Mouse (Mus musculus): ENCODE results near the gene Flot2. TPM values are rescaled to one million over a fixed set of nuclear protein-coding genes. Genes with fewer than 3 reads are reported as not detected.
"Not testable (repeated sequence)": the region's sequence is repeated elsewhere in the genome, so short reads cannot be mapped to it uniquely, and the experiment has no call there.

The Flot2 gene
- polyA plus RNA-seq, 1 experiment from 2014 or later, result 86.4 TPM

DNA sequence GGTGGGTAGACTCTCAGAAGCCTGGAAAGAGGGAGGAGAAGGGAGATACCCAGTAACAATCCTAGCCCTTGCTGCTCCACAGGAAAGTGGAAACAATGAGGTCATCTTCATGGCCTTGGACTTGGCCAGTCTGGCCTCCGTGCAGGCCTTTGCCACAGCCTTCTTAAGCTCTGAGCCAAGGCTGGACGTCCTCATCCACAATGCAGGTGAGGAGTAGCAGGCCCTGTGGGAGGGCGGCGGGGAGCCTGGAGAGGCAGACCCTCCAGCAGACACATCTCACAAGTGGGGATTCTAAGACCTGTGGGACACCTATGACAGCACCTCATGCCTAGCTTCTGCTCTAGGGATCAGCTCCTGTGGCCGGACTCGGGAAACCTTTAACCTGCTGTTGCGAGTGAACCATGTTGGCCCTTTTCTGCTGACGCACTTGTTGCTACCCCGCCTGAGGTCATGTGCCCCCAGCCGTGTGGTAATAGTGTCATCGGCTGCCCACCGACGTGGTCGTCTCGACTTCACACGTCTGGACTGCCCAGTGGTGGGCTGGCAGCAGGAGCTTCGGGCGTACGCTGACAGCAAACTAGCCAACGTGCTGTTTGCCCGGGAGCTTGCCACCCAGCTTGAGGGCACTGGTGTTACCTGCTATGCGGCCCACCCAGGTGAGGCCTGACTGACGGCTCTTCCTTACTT, 3.7 kb upstream of the Flot2 start:
- no peaks in the 10 kb centered on the region for H3K9me3 ChIP-seq

DNA sequence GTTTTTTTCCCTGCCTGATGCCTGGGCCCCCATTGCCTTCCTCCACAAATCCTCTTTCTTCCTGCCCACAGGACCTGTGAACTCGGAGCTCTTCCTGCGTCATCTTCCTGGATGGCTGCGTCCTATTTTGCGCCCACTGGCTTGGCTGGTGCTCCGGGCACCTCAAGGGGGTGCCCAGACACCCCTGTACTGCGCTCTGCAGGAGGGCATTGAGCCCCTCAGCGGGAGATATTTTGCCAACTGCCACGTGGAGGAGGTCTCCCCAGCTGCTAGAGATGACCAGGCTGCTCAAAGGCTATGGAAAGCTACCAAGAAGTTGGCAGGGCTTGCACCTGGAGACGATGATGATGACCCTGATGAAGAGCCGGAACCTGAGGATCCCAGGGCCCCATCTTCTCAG, 940 bp upstream of the Flot2 start:
- peaks cover 50% of the 10 kb centered on the region for H3K4me1 ChIP-seq (replicated peaks)
- H3K27ac ChIP-seq, result no peak overlapping the region
- 0 out of 2 replicates have a peak overlapping the region, but pooled peaks have one; percentile 35 for H3K9ac ChIP-seq
- H3K9me3 ChIP-seq, result no peaks in the 10 kb centered on the region
- peaks cover 28% of the 10 kb centered on the region for H3K36me3 ChIP-seq
- WGBS, result 81% methylated on average over 10 of the region's 10 CpGs
- H3K27me3 ChIP-seq, result no peaks in the 10 kb centered on the region
- no peak overlapping the region for H3K4me3 ChIP-seq
- peak overlapping the region; percentile 72; the same call in 1 of the 2 replicates for H3K4me2 ChIP-seq
- ATAC-seq (ENCODE audit: low FRiP score), result no peak

More for the DNA sequence above, 3.7 kb upstream of the Flot2 start:
- 92% methylated on average over 23 of the region's 23 CpGs for WGBS
- H3K4me2 ChIP-seq, result no peak overlapping the region
- peaks cover 51% of the 10 kb centered on the region for H3K4me1 ChIP-seq (replicated peaks)
- peak overlapping the region; percentile 20; the same call in 1 of the 2 replicates for H3K9ac ChIP-seq
- peaks cover 29% of the 10 kb centered on the region for H3K36me3 ChIP-seq
- H3K27me3 ChIP-seq, result no peaks in the 10 kb centered on the region
- no peak for ATAC-seq (ENCODE audit: low FRiP score)
- H3K27ac ChIP-seq, result no peak overlapping the region
- H3K4me3 ChIP-seq, result 0 out of 2 replicates have a peak overlapping the region, but pooled peaks have one; percentile 75

DNA sequence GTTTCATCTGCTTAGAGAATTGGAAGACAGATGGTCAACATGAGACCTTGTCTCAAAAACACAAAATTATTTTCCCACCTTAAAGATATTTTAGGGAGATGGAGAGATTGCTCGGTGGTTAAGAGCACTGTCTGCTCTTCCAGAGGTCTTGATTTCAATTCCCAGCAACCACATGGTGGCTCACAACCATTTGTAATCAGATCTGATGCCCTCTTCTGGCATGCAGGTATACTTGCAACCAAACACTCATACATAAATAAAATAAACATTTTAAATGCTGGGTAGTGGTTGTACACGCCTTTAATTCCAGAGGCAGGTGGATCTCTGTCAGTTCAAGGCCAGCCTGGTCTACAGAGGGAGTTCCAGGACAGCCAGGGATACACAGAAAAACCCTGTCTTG, 3.1 kb downstream of the Flot2 start:
- ATAC-seq (ENCODE audit: low FRiP score), result no peak
- Histone ChIP-seq H3K9me3 (no peaks in the 10 kb centered on the region), H3K4me1 (replicated peaks) (peaks cover 34% of the 10 kb centered on the region), H3K4me2 (no peak overlapping the region), H3K4me3 (no peak overlapping the region), H3K27me3 (no peaks in the 10 kb centered on the region), H3K27ac (no peak overlapping the region), H3K9ac (no peak overlapping the region), H3K36me3 (peaks cover 26% of the 10 kb centered on the region)
- 55% methylated on average over 2 of the region's 2 CpGs for WGBS

DNA sequence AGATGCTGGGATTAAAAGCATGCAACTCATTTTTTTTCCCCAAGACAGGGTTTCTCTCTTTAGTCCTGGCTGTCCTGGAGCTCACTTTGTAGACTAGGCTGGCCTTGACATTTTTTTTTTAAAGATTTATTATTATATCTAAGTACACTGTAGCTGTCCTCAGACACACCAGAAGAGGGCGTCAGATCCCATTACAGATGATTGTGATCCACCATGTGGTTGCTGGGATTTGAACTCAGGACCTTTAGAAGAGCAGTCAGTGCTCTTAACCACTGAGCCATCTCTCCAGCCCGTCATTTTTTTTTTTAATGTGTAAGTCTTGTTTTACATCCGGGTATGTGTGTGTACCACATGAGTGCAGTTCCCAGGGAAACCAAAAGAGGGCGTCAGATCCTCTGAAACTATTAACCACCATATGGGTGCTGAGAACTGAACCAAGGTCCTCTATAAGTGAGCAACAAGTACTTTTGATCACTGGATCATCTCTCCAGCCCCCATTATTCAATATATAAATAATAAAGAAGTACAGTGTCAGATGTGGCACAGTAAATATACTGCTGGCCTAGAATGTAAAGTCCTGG, 4.6 kb downstream of the Flot2 start:
- not testable (repeated sequence) for ATAC-seq (ENCODE audit: low FRiP score); H3K27me3 ChIP-seq; H3K27ac ChIP-seq; H3K9ac ChIP-seq; H3K4me3 ChIP-seq; H3K9me3 ChIP-seq; H3K4me2 ChIP-seq
- 98% methylated on average over 4 of the region's 4 CpGs for WGBS
- Histone ChIP-seq H3K36me3 (peaks cover 24% of the 10 kb centered on the region), H3K4me1 (replicated peaks) (peaks cover 26% of the 10 kb centered on the region)

DNA sequence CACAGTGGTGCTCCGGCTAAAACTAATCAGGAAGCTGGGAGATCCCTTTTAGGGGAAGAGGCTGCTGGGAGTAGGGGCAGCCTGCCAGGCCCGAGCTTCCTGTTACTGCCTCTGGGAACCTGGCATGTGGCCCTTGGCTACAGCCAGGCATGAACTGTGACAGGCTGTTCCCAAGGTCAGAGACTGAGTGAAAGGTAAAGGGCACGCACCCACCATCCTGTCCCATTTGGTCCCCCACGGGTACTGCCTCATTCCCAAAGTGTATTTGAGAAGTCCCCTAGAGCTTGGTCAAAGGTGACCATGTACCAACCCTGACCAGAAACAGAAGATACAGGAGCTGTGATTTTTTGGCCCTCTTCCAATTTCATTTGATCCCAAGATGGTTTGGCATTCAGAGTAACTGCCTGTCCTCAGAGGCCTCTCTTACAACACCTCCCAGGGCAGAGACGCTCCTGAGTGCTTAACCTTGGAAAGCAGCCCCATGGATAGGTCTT, 7.1 kb downstream of the Flot2 start:
- Histone ChIP-seq H3K4me1 (replicated peaks) (peaks cover 9% of the 10 kb centered on the region), H3K9ac (no peak overlapping the region), H3K36me3 (peaks cover 29% of the 10 kb centered on the region), H3K27ac (0 out of 2 replicates have a peak overlapping the region, but pooled peaks have one; percentile 30), H3K27me3 (no peaks in the 10 kb centered on the region), H3K4me2 (no peak overlapping the region), H3K9me3 (no peaks in the 10 kb centered on the region), H3K4me3 (no peak overlapping the region)
- ATAC-seq (ENCODE audit: low FRiP score), result no peak
- 79% methylated on average over 5 of the region's 5 CpGs for WGBS

DNA sequence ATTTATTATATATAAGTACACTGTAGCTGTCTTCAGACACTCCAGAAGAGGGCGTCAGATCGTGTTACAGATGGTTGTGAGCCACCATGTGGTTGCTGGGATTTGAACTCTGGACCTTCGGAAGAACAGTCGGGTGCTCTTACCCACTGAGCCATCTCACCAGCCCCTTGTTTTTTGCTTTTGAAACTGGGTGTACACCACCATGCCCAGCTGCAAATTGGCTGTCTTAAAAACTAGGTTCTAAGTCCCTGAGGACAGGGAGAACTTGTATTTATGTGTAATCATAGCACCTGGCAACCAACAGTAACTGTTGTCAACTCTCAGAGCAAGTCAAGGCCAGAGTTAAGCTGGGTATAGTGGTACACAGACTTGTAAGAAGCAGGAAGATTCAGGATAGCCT, 10.9 kb downstream of the Flot2 start:
- not testable (repeated sequence) for H3K9ac ChIP-seq; ATAC-seq (ENCODE audit: low FRiP score); H3K4me3 ChIP-seq; H3K27me3 ChIP-seq; H3K9me3 ChIP-seq; H3K4me1 ChIP-seq (replicated peaks); H3K27ac ChIP-seq; H3K4me2 ChIP-seq
- H3K36me3 ChIP-seq, result peaks cover 51% of the 10 kb centered on the region
- 95% methylated on average over 4 of the region's 4 CpGs for WGBS

DNA sequence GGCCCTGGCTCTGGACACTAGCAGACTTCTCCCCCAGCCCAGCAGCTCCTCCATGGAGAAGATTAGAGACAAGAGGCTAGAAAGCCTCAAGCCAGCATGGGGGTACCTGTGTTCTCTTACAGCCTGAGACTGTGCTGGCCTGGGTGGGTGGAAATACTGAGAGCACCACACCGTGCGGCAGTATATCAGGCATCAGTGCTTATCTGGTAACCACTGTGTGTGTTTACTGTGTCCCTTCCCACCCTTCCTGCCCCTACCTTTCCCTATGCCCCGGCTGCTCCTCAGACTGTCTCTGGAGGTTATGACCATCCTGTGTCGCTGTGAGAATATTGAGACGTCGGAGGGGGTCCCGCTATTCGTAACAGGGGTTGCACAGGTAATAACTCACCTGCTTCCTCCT, 15.3 kb downstream of the Flot2 start:
- Histone ChIP-seq H3K9ac (0 out of 2 replicates have a peak overlapping the region, but pooled peaks have one; percentile 19), H3K9me3 (no peaks in the 10 kb centered on the region), H3K27me3 (no peaks in the 10 kb centered on the region), H3K4me3 (no peak overlapping the region), H3K4me2 (no peak overlapping the region), H3K4me1 (replicated peaks) (no peaks in the 10 kb centered on the region), H3K27ac (no peak overlapping the region), H3K36me3 (peaks cover 85% of the 10 kb centered on the region)
- 94% methylated on average over 8 of the region's 8 CpGs for WGBS
- ATAC-seq (ENCODE audit: low FRiP score), result no peak

DNA sequence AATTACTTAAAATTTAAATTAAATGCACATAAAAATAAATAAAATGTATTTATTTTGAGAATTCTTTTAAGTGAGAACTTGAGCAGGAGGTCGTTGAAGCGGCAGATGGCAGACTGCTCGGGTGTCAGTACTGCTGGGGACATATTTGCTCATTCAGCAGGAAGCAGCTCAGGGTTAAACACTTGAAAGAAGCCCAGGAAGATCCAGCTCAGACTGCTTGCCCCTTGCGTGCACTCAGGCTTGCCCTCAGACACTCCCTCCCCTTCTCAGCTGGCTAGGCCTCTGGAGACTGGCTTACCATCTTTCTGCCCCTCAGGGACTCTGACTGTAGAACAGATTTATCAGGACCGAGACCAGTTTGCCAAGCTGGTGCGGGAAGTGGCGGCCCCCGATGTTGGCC, 19.2 kb downstream of the Flot2 start:
- Histone ChIP-seq H3K27me3 (no peaks in the 10 kb centered on the region), H3K9me3 (no peaks in the 10 kb centered on the region), H3K27ac (no peak overlapping the region), H3K9ac (no peak overlapping the region; the same call in 1 of the 2 replicates), H3K36me3 (peaks cover 84% of the 10 kb centered on the region), H3K4me2 (no peak overlapping the region), H3K4me1 (replicated peaks) (0 out of 2 replicates have a peak, but pooled peaks cover 5% of the 10 kb centered on the region), H3K4me3 (no peak overlapping the region)
- no peak for ATAC-seq (ENCODE audit: low FRiP score)
- 89% methylated on average over 8 of the region's 8 CpGs for WGBS

DNA sequence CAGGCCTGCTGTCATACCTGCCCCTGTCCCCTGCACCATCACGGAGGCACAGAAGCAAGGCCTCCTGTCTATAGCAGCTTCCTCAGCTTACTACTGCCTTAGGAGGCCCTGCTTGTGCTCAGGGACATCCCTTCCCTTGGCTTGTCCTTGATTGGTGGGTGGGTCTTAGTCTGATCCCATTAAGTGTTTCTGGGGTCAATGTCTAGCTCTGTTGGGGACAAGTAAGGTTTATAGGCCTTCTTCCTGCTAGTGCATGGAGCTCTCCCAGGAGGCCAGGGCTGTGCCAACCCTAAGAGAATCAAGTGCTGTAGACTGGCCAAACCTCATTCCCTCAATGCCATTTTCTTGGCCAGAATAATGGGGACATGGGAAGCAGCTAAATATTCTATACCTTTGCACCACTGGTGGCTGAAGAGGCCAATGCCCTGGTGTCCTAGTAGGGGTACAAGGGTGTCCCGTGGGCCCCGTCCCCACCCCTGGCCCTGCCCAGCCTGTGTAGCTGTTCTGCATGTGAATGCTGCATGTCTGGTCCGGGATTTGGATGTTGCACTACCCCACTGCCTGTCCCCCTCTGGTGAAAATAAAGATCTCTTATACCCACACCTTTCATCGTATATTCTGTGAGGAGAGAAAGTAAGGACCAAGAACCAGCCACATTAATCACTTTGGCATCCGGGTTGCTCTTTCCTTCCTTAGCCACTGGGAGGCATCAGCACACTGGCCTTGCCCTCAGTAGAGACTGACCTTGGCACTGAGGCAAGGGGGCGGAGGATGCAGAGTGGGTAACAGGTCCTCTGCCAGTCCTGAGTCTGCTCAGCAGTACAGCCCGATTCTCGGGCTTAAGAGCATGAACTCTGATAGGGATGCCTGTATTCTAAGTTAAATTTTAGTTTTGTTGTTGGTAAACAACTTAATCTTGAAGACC, 22.4 kb downstream of the Flot2 start:
- H3K9ac ChIP-seq, result no peak overlapping the region; the same call in 1 of the 2 replicates
- H3K4me1 ChIP-seq (replicated peaks), result 0 out of 2 replicates have a peak, but pooled peaks cover 5% of the 10 kb centered on the region
- ATAC-seq (ENCODE audit: low FRiP score), result peak; percentile 76
- peaks cover 56% of the 10 kb centered on the region for H3K36me3 ChIP-seq
- H3K4me2 ChIP-seq, result no peak overlapping the region
- H3K27ac ChIP-seq, result no peak overlapping the region
- WGBS, result 63% methylated on average over 9 of the region's 9 CpGs
- no peaks in the 10 kb centered on the region for H3K9me3 ChIP-seq
- H3K4me3 ChIP-seq, result no peak overlapping the region
- no peaks in the 10 kb centered on the region for H3K27me3 ChIP-seq

DNA sequence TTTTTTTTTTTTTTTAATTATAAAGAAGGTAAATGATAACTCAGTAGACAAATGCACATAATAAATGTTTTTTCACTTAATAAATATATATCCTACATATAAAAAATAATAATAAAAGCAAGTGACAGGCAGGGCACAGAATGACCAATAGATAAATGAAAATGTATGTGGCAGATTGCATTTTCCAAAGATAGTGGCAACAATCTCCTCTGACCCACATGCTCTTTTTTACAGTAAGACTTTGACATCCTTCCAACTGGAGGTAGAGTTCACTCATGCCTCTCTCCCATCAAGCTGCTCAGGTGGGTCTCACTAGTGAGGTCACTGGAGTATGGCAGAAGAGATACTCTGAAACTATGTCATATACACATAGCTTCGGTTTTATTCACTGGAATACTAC, 24.8 kb downstream of the Flot2 start:
- Histone ChIP-seq H3K4me3 (no peak overlapping the region), H3K27me3 (no peaks in the 10 kb centered on the region), H3K36me3 (peaks cover 31% of the 10 kb centered on the region), H3K4me1 (replicated peaks) (0 out of 2 replicates have a peak, but pooled peaks cover 5% of the 10 kb centered on the region), H3K27ac (no peak overlapping the region), H3K4me2 (no peak overlapping the region), H3K9me3 (no peaks in the 10 kb centered on the region), H3K9ac (no peak overlapping the region)
- no peak for ATAC-seq (ENCODE audit: low FRiP score)
- WGBS, result 83% methylated on average over 1 of the region's 1 CpGs

DNA sequence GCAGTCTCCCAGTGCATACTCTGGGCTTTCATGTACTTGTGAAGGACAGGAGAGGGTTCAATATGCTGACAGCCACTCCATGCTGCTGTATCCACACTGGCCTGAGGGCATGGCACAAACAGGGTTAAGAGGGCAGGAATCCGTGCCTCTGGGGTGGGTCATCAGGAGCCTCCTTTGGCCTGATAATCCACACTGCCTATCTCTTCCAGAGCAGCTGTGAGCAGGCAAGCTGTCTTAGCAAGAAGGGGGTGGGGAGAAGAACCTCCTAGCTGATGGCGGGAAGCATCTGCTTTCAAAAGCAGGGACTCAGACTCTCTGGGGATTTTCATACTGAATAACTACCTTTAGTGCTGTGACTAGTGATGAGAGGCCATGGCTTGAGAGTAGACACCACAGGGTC, 28.2 kb downstream of the Flot2 start:
- no peaks in the 10 kb centered on the region for H3K27me3 ChIP-seq
- 47% methylated on average over 2 of the region's 2 CpGs for WGBS
- H3K4me3 ChIP-seq, result no peak overlapping the region
- H3K4me2 ChIP-seq, result no peak overlapping the region
- H3K9me3 ChIP-seq, result no peaks in the 10 kb centered on the region
- H3K36me3 ChIP-seq, result peaks cover 11% of the 10 kb centered on the region
- ATAC-seq (ENCODE audit: low FRiP score), result no peak
- 0 out of 2 replicates have a peak overlapping the region, but pooled peaks have one; percentile 13 for H3K9ac ChIP-seq
- H3K27ac ChIP-seq, result no peak overlapping the region
- H3K4me1 ChIP-seq (replicated peaks), result no peaks in the 10 kb centered on the region

DNA sequence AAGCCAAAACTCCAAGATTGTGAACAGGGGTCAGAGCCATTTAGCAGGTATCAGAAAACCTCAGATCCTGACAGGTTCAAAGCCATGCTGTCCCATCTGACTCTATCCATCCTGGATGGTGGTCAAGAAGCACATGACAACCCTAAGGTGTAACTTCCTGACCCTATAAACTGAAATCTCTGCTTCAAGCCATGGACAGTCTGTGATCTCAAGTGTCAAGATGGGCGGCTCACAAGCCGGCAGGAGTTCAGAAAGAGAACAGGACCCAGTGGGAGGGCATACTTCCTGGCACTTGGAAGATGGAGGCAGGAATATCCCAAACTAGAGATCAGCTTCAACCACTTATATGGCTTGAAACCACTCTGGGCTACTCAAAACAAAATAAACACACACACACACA, 28.9 kb downstream of the Flot2 start:
- WGBS, result 59% methylated on average over 2 of the region's 2 CpGs
- Histone ChIP-seq H3K4me1 (replicated peaks) (no peaks in the 10 kb centered on the region), H3K4me2 (no peak overlapping the region), H3K27ac (no peak overlapping the region), H3K4me3 (no peak overlapping the region), H3K36me3 (peaks cover 11% of the 10 kb centered on the region), H3K27me3 (no peaks in the 10 kb centered on the region), H3K9ac (no peak overlapping the region), H3K9me3 (no peaks in the 10 kb centered on the region)
- no peak for ATAC-seq (ENCODE audit: low FRiP score)

All from hindbrain, embryonic 13.5 days (tissue).